Mouse (Mus musculus) heart, embryonic 14.5 days (tissue): ENCODE measurements around the gene Kcnj13. TPM values are rescaled to one million over a fixed set of nuclear protein-coding genes. Genes with fewer than 3 reads are reported as not detected.

Experiments used
- polyA plus RNA-seq: library from polyadenylated mRNA; unstranded; fragments of >200 nt; fragmentation: Nextera tagmentation; extraction: Ambion mirVana; gene quantifications from 2 replicates; pipeline ENCODE4 v1.2.1, GENCODE M21; 2014

Kcnj13 gene
- polyA plus RNA-seq, 1 experiment from 2014 or later: 0.36 TPM

Other genes with a start within 250 kb of the Kcnj13 start
- gene Ecel1, start 238.2 kb downstream of the Kcnj13 start, polyA plus RNA-seq: 0.08 and 1.7 TPM in 2 replicates
- 0.09 TPM in 1 of 2 replicates, not detected in the other for gene Prss56, start 211.4 kb downstream of the Kcnj13 start, polyA plus RNA-seq
- gene Chrnd, start 204.1 kb downstream of the Kcnj13 start, polyA plus RNA-seq: 0.08 TPM in 1 of 2 replicates, not detected in the other
- gene Chrng, start 190.1 kb downstream of the Kcnj13 start, polyA plus RNA-seq: 1.5 and 1.6 TPM in 2 replicates
- gene Eif4e2, start 180.8 kb downstream of the Kcnj13 start, polyA plus RNA-seq: 101 TPM in 2 replicates
- 0.11 TPM in 1 of 2 replicates, not detected in the other for gene Efhd1, start 130.4 kb downstream of the Kcnj13 start, polyA plus RNA-seq
- gene Gigyf2, start 67.7 kb downstream of the Kcnj13 start, polyA plus RNA-seq: 29.3 and 30.4 TPM in 2 replicates
- not detected in 2 replicates for gene Snorc, start 75.5 kb upstream of the Kcnj13 start, polyA plus RNA-seq
- not detected in 2 replicates for gene Neu2, start 115.2 kb upstream of the Kcnj13 start, polyA plus RNA-seq
- gene Ngef, start 179.1 kb upstream of the Kcnj13 start, polyA plus RNA-seq: 0.12 and 0.46 TPM in 2 replicates
- 7.9 and 8.9 TPM in 2 replicates for gene Inpp5d, start 225.6 kb upstream of the Kcnj13 start, polyA plus RNA-seq